Mouse (Mus musculus) stomach, embryonic 14.5 days (tissue): ENCODE measurements around the gene Mnd1. TPM values are rescaled to one million over a fixed set of nuclear protein-coding genes. Genes with fewer than 3 reads are reported as not detected.

Source experiments
- ATAC-seq: fragments of 200-750 bp; cut with Nextera tagmentation; 2 replicates; pipeline ENCODE4 v1.8.0; 2017; ENCODE audit warnings: low read depth, moderate TSS enrichment; ENCODE audit not compliant: insufficient number of reproducible peaks, insufficient read depth, low FRiP score
- H3K27ac ChIP-seq: fragments of 300-500 bp; sonication (generic); 2 replicates; pipeline ENCODE4 v1.5.1; 2014; ENCODE audit warnings: mild to moderate bottlenecking, low read length, moderate library complexity, mixed read lengths
- H3K27me3 ChIP-seq: fragments of 300-500 bp; sonication (generic); 2 replicates; pipeline ENCODE4 v1.6.1; 2014; ENCODE audit warnings: low read length, control low read depth, mixed read lengths; ENCODE audit not compliant: control insufficient read depth, insufficient read depth
- H3K36me3 ChIP-seq: fragments of 300-500 bp; sonication (generic); 2 replicates; pipeline ENCODE4 v1.6.1; 2014; ENCODE audit warnings: mild to moderate bottlenecking, control low read depth, low read length, moderate library complexity, mixed read lengths; ENCODE audit not compliant: control insufficient read depth, insufficient read depth
- H3K4me1 ChIP-seq: fragments of 300-500 bp; sonication (generic); 2 replicates; pipeline ENCODE4 v1.6.1; 2014; ENCODE audit warnings: low read length, control low read depth, mixed read lengths; ENCODE audit not compliant: control insufficient read depth, insufficient read depth
- H3K4me2 ChIP-seq: fragments of 300-500 bp; sonication (generic); replicated peaks from 2 replicates; pipeline ENCODE4 v1.6.1; 2014; ENCODE audit warnings: low read depth, low read length, control low read depth
- H3K4me3 ChIP-seq: fragments of 300-500 bp; sonication (generic); 2 replicates; pipeline ENCODE4 v1.5.1; 2014; ENCODE audit warnings: low read depth, low read length, control low read depth
- H3K9ac ChIP-seq: fragments of 300-500 bp; sonication (generic); replicated peaks from 2 replicates; pipeline ENCODE4 v1.6.1; 2014; ENCODE audit warnings: low read depth, mild to moderate bottlenecking, control low read depth, low read length, moderate library complexity, mixed read lengths
- H3K9me3 ChIP-seq: fragments of 300-500 bp; sonication (generic); 2 replicates; pipeline ENCODE4 v1.6.1; 2016; ENCODE audit warnings: low read depth, low read length, control low read depth; ENCODE audit not compliant: control insufficient read depth
- WGBS: fragments of 180-500 bp; shearing (Covaris S2); extraction: QIAGEN DNeasy Blood & Tissue Kit; methylation state at CpG from one replicate; pipeline ENCODE4 v1.1.7; 2014; 5-methylcytosine and 5-hydroxymethylcytosine counted together
- polyA plus RNA-seq: library from polyadenylated mRNA; unstranded; fragments of >200 nt; fragmentation: Nextera tagmentation; extraction: Ambion mirVana; gene quantifications from 2 replicates; pipeline ENCODE4 v1.2.1, GENCODE M21; 2014

Mnd1 gene
- polyA plus RNA-seq, 1 experiment from 2014 or later, result 15.2 TPM

DNA sequence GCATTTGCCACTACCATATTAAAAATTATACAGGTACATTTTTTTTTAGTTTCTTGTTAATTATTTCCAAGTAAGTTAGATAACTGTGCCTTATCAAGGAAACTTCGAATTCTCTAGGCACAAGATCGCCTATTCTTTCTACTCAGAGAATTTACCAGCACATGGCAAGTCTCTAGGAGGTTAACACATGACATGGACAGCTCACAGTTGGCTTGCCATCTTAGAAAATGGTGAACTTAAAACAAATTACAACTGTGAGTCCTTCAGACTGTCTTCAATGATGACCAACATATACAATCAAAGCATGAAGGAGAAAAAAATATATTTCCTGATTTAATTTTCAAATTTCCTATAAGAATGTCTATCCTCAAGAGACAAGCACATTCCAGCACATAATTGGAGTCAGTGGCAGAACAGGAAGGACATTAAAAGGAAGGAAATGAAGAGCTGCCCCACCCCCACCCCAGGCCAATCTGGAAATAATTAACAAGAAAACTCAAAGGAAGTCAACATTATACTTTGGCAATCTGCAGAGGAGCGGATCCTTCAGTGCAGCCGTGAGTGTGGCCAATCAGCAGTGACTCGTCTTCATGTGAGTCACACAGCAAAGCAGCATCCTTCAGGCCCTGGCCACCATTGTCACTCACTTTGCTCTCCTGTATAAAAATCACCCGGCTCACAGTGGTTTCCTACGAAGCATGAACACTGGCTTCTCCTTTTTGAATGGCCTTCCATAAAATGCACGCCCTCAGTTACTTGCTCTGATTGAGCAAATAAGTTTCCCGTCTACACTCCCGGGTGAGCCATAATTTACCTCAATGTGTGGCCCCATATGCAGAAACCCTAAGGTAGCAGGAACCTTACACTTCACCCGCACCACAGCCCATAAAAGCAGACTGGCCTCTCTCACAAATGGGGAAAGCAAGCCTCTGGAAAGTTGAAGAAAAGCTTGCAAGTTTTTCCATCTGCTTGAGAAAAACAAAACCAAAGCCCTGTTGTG is 26.4 kb downstream of the Mnd1 start:
- peak; percentile 46; the same call in 1 of the 2 replicates for ATAC-seq
- Histone ChIP-seq H3K4me1 (peaks cover 11% of the 10 kb centered on the region; the same call in 1 of the 2 replicates), H3K4me2 (no peak overlapping the region), H3K4me3 (no peak overlapping the region), H3K27me3 (no peaks in the 10 kb centered on the region), H3K27ac (no peak overlapping the region), H3K36me3 (no peaks in the 10 kb centered on the region), H3K9ac (no peak overlapping the region), H3K9me3 (no peaks in the 10 kb centered on the region)
- WGBS, result 63% methylated on average over 11 of the region's 11 CpGs

DNA sequence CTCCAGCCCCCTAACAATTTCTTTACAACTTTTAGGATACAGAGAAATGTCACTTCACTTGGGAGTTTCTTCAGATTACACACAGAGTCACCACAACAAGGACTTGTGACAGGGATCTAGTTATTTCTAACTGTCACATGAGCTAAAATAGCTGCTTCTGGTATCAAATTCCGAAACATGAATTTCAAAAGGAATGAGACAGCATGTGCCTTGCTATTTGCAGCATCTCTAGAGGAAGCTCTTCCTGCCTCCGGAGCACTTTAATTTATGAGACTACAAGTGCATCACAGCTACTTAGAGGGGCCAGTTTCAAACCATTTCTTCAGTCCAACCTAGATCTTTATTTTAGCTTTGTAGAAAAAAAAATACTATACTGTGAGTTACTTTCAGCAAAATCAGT is 28.2 kb downstream of the Mnd1 start:
- H3K9me3 ChIP-seq, result no peaks in the 10 kb centered on the region
- no peak overlapping the region for H3K9ac ChIP-seq
- peaks cover 11% of the 10 kb centered on the region; the same call in 1 of the 2 replicates for H3K4me1 ChIP-seq
- no peaks in the 10 kb centered on the region for H3K36me3 ChIP-seq
- no peaks in the 10 kb centered on the region for H3K27me3 ChIP-seq
- H3K27ac ChIP-seq, result no peak overlapping the region
- no peak overlapping the region for H3K4me3 ChIP-seq
- WGBS, result 73% methylated on average over 2 of the region's 2 CpGs
- no peak overlapping the region for H3K4me2 ChIP-seq
- no peak for ATAC-seq

DNA sequence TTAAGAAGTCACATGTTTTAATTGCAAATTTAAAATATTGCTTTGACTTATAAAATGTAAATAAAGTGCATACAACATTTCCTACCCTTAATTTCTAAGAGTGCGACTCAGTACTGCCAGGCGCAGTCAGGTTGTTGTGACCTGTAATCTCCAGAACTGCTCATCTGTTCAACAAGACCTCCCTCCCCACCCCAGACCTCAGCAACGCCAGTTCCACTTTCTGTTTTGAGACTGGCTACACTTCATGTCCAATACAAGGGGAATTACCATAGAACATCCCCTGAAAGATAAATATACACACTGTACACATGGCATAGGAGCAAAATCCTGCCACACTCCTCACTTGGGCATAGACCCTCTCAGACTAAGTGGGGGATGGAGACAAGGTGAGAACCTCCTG is 28.9 kb downstream of the Mnd1 start:
- no peak overlapping the region for H3K4me3 ChIP-seq
- ATAC-seq, result no peak

DNA sequence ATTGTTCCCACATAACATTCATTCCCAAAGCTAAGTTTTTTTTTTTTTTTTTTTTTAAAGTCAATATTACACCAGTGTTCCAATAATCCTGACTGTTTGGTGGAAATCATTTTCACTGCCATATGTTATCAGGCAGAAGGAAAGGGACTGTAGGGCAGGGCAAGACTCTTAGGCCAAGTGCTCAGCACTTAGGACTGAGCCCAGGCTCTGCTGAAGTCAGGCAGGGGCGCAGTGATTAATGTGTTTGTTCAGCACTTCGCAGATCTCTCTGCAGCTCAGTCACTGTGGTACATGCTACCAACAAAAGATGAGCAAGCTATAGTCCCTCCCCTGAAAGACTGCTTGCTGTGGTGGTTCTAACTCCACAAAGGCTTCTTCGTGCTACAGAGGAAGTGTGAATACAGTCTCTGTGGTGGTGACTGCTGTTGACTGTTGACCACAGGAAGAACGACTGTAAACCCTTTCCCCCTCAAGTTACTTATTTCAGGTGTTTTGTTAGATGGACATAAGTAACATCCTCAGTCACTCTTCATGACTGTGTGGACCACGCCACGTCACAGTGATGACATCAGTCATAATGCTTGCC is 29.8 kb downstream of the Mnd1 start:
- peaks cover 9% of the 10 kb centered on the region; the same call in 1 of the 2 replicates for H3K4me1 ChIP-seq

More for the DNA sequence above, 28.9 kb downstream of the Mnd1 start:
- WGBS, result 83% methylated on average over 3 of the region's 3 CpGs
- Histone ChIP-seq H3K27me3 (no peaks in the 10 kb centered on the region), H3K4me2 (no peak overlapping the region), H3K9ac (no peak overlapping the region), H3K36me3 (no peaks in the 10 kb centered on the region), H3K9me3 (no peaks in the 10 kb centered on the region), H3K27ac (no peak overlapping the region), H3K4me1 (peaks cover 11% of the 10 kb centered on the region; the same call in 1 of the 2 replicates)

DNA sequence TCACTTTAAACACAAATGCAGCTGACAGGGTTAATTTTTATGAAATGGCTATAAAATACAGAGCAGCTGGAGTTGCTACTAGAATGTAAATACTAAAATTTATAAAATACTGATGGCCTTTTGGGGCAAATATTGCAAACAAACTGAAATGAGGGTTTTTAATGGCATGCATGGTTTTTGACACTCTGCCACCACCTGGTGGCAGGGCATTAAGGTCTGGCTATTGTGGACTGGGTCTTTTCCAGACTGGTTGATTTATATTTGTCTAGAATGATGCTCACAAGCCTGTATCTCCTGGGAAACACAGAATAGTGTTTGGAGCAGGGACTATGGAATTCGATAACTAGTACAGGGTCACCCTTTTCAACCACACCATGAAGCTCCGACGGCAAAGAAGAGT is 32.1 kb downstream of the Mnd1 start:
- Histone ChIP-seq H3K4me3 (no peak overlapping the region), H3K4me1 (no peaks in the 10 kb centered on the region; the same call in 1 of the 2 replicates), H3K36me3 (no peaks in the 10 kb centered on the region), H3K4me2 (no peak overlapping the region), H3K27me3 (no peaks in the 10 kb centered on the region), H3K9ac (no peak overlapping the region), H3K27ac (no peak overlapping the region), H3K9me3 (no peaks in the 10 kb centered on the region)
- ATAC-seq, result no peak
- 70% methylated on average over 3 of the region's 3 CpGs for WGBS

More for the DNA sequence above, 29.8 kb downstream of the Mnd1 start:
- no peak for ATAC-seq
- Histone ChIP-seq H3K27ac (no peak overlapping the region), H3K9me3 (no peaks in the 10 kb centered on the region), H3K4me3 (no peak overlapping the region), H3K36me3 (no peaks in the 10 kb centered on the region), H3K27me3 (no peaks in the 10 kb centered on the region), H3K9ac (no peak overlapping the region), H3K4me2 (no peak overlapping the region)
- 56% methylated on average over 6 of the region's 6 CpGs for WGBS

DNA sequence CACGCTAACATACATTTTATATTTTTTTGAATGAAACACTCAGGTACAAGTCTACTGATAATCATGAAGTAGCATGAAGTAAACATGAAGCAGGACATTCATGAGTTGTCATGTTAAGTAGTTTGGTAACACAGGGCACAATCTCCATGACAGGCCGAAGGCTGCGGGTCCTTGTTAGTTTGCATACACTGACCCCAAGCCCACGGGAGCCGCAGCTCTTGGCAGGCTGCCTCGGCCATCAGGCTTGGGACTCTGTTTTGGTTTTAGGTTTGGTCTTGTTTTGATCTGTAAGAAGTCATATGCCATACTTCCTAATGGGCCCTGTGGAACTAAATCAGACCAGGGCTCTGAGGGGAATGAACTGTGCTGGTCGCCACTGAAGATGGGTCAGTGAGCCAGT is 36.9 kb downstream of the Mnd1 start:
- Histone ChIP-seq H3K9ac (no peak overlapping the region), H3K36me3 (no peaks in the 10 kb centered on the region), H3K27ac (no peak overlapping the region), H3K4me1 (no peaks in the 10 kb centered on the region), H3K4me2 (no peak overlapping the region), H3K4me3 (no peak overlapping the region), H3K9me3 (no peaks in the 10 kb centered on the region), H3K27me3 (no peaks in the 10 kb centered on the region)
- 74% methylated on average over 7 of the region's 7 CpGs for WGBS
- ATAC-seq, result no peak

DNA sequence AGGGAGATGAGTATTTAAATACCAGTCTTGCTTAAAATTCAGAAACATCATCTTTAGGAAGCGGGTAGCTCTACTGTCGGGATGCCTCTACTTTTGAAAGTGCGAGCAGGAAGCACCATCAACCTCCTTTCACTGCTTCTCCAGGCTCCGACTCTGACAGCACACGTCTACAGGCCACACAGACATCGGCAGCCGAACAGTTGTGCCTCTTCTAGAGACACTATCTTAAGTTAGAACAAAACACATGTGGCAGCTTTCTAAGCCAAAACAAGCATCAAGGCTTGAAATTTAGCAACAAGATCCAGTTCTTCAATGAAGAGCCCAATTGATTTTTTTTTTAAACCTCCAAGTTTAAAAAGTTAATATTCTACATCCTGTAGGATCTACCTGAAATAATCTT is 37.4 kb downstream of the Mnd1 start:
- WGBS, result 73% methylated on average over 7 of the region's 7 CpGs

DNA sequence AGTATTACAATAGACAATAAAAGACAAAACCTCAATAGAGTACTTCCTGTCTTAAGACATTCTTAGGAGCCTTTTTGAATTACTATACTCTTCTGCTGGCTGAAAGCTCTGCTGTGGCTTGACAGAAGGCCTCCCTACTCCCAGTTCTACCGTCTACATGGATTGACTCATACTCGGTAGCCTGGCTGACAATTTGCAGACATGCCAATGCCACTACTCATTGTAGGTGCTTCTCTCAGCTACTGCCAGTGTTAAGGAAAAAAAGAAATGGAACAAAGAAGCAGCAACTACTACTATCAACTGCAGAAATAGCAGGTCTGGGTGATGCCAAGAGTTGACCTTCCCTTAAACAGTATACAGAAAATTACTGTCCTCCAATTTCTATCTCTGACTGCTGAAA is 47.0 kb downstream of the Mnd1 start:
- Histone ChIP-seq H3K36me3 (no peaks in the 10 kb centered on the region), H3K4me3 (no peak overlapping the region), H3K27ac (no peak overlapping the region), H3K27me3 (no peaks in the 10 kb centered on the region), H3K9me3 (no peaks in the 10 kb centered on the region), H3K4me2 (no peak overlapping the region), H3K4me1 (no peaks in the 10 kb centered on the region), H3K9ac (no peak overlapping the region)
- ATAC-seq, result no peak
- WGBS, result 78% methylated on average over 2 of the region's 2 CpGs

More for the DNA sequence above, 37.4 kb downstream of the Mnd1 start:
- Histone ChIP-seq H3K4me2 (no peak overlapping the region), H3K9ac (no peak overlapping the region), H3K9me3 (no peaks in the 10 kb centered on the region), H3K27me3 (no peaks in the 10 kb centered on the region), H3K27ac (no peak overlapping the region), H3K4me3 (no peak overlapping the region), H3K4me1 (no peaks in the 10 kb centered on the region), H3K36me3 (no peaks in the 10 kb centered on the region)
- no peak for ATAC-seq
